Mouse (Mus musculus) megakaryocyte, embryonic 14.5 days (primary cell): Measurements from ENCODE around the gene Fgf18.

Experiments used
- FLI1 ChIP-seq: IDR thresholded peaks from 2 replicates; pipeline ENCODE4 v1.6.1; 2012; ENCODE audit warnings: low read length, inconsistent platforms, mixed read lengths
- GATA1 ChIP-seq: IDR thresholded peaks from 3 replicates; pipeline ENCODE4 v1.6.1; 2012; ENCODE audit warnings: mixed read lengths, low read length, inconsistent platforms, borderline replicate concordance

DNA sequence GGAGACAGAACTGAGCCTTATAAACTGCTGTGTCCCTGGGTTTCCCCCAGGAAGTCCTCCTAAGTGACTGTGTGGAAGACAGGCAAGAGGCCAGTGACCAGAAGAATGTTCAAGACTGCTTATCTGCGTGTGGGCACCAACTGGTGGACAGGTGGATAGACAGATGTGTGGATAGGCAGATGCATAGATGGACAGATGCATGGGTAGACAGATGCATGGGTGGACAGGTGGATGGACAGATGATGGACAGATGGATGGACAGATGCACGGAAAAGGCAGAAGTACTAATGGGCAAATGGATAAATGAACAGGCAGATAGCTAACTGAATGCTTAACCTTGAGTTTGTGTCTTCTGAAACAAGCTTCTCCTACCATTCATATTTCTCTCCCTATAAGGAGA lies 37.1 kb downstream of the Fgf18 start:
- TF ChIP-seq GATA1 (no peak), FLI1 (no peak)
